Mouse (Mus musculus): ENCODE data around the gene 9830107B12Rik. TPM values are rescaled to one million over a fixed set of nuclear protein-coding genes. Genes with fewer than 3 reads are reported as not detected.

9830107B12Rik gene
- total RNA-seq, 1 experiment, result not detected

DNA sequence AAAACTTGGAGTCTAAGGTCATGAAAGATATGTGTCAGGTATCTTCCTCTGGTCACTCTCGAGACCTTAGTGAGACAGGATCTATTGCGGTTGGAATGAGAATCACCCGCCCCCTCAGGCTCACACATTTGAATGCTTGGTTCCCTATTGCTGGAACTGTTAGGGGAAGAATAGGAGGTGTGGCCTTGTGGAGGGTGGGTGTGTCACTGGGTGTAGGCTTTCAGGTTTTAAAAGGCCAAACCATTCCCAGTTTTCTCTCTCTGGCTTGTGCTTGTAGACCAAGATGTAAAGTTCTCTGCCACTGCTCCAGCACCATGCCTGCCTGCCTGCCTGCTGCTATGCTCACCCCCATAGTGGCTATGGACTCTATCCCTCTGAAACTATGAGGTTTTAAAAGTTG lies 65.4 kb downstream of the 9830107B12Rik start:
- H3K4me3 ChIP-seq (ENCODE audit: insufficient read depth in 1 of 2, low read depth in 1 of 2, low read length in 2 of 2, poor library complexity in 1 of 2, severe bottlenecking in 1 of 2), result no peak overlapping the region

More for the DNA sequence above, 65.4 kb downstream of the 9830107B12Rik start:
- H3K9me3 ChIP-seq (ENCODE audit: control insufficient read depth, insufficient read depth, low read depth, low read length), result no peaks in the 10 kb centered on the region
- no peak overlapping the region for H3K9ac ChIP-seq (ENCODE audit: insufficient read depth, low read depth, low read length, poor library complexity, severe bottlenecking)
- H3K4me1 ChIP-seq (ENCODE audit: control insufficient read depth in 2 of 2, insufficient read depth in 2 of 2, low read length in 2 of 2, poor library complexity in 1 of 2), result 0 out of 4 replicates have a peak, but pooled peaks cover 0 to 1% of the 10 kb centered on the region in 2 experiments
- no peak overlapping the region for H3K27ac ChIP-seq (ENCODE audit: insufficient read depth, low read depth, low read length, poor library complexity, severe bottlenecking)
- in situ Hi-C loops (cut with MboI; ENCODE audit: low sequenced_read_pairs in 2 of 2, unreplicated experiment in 2 of 2), result no loop called here
- H3K36me3 ChIP-seq (ENCODE audit: control insufficient read depth, insufficient read depth, low read length, poor library complexity, severe bottlenecking), result no peaks in the 10 kb centered on the region
- DNase-seq (ENCODE audit: low read depth, low spot score), result no peak
- no peak for TF ChIP-seq ZC3H11A (IDR thresholded peaks at IDR 0.05; ENCODE audit: borderline replicate concordance, low read depth, low read length)

Other genes with a start within 250 kb of the 9830107B12Rik start
- 25.2 and 42.4 TPM in 2 replicates for gene Foxp4, start 221.6 kb downstream of the 9830107B12Rik start, total RNA-seq (2012; rRNA removed)
- gene 1700122O11Rik, start 108.0 kb downstream of the 9830107B12Rik start, total RNA-seq (2012; rRNA removed), result not detected in 2 replicates
- gene 1700067P10Rik, start 56.9 kb downstream of the 9830107B12Rik start, total RNA-seq (2012; rRNA removed), result not detected in 2 replicates
- not detected in 2 replicates for gene A530064D06Rik, start 21.0 kb upstream of the 9830107B12Rik start, total RNA-seq (2012; rRNA removed)
- not detected in 2 replicates for gene Trem1, start 86.5 kb upstream of the 9830107B12Rik start, total RNA-seq (2012; rRNA removed)
- gene Trem3, start 101.5 kb upstream of the 9830107B12Rik start, total RNA-seq (2012; rRNA removed), result not detected in 2 replicates
- 0.22 TPM in 1 of 2 replicates, not detected in the other for gene Treml4, start 118.0 kb upstream of the 9830107B12Rik start, total RNA-seq (2012; rRNA removed)
- gene Treml2, start 153.2 kb upstream of the 9830107B12Rik start, total RNA-seq (2012; rRNA removed), result 2.3 and 5.1 TPM in 2 replicates
- 0.13 and 0.26 TPM in 2 replicates for gene B430306N03Rik, start 169.9 kb upstream of the 9830107B12Rik start, total RNA-seq (2012; rRNA removed)
- 0.49 TPM in 1 of 2 replicates, not detected in the other for gene Trem2, start 200.1 kb upstream of the 9830107B12Rik start, total RNA-seq (2012; rRNA removed)
- gene Treml1, start 213.6 kb upstream of the 9830107B12Rik start, total RNA-seq (2012; rRNA removed), result 0.40 TPM in 1 of 2 replicates, not detected in the other